Mouse (Mus musculus) kidney, postnatal 14 days (tissue): ENCODE data around the gene Snap91.

Experiments
- DNase-seq: peaks from one replicate; pipeline ENCODE4 v3.0.0; 2022; ENCODE audit warnings: mixed read lengths

Snap91 gene

GRCm38 (mm10) chr9:86813327-86813726 lies 67.1 kb downstream of the Snap91 start:
- DNase-seq, result no peak

- DNase-seq, result no peak
These were observed 69.7 kb downstream of the Snap91 start for GRCm38 (mm10) chr9:86810696-86811232.

- DNase-seq, result no peak
These were observed 70.2 kb downstream of the Snap91 start for GRCm38 (mm10) chr9:86810213-86810612.

GRCm38 (mm10) chr9:86800600-86801163 lies 79.8 kb downstream of the Snap91 start:
- DNase-seq, result peak; percentile 28

- DNase-seq, result no peak
These were observed 81.4 kb downstream of the Snap91 start for GRCm38 (mm10) chr9:86799099-86799498.

- DNase-seq, result no peak
These were observed 81.8 kb downstream of the Snap91 start for GRCm38 (mm10) chr9:86798686-86799085.

GRCm38 (mm10) chr9:86798129-86798528 lies 82.3 kb downstream of the Snap91 start:
- DNase-seq, result no peak

GRCm38 (mm10) chr9:86797553-86797952 lies 82.9 kb downstream of the Snap91 start:
- DNase-seq, result no peak

- no peak for DNase-seq
These were observed 85.2 kb downstream of the Snap91 start for GRCm38 (mm10) chr9:86795236-86795635.

- no peak for DNase-seq
These were observed 88.5 kb downstream of the Snap91 start for GRCm38 (mm10) chr9:86791927-86792326.

- no peak for DNase-seq
These were observed 91.3 kb downstream of the Snap91 start for GRCm38 (mm10) chr9:86789186-86789585.

- no peak for DNase-seq
These were observed 97.6 kb downstream of the Snap91 start for GRCm38 (mm10) chr9:86782836-86783235.

GRCm38 (mm10) chr9:86781426-86781825 lies 99.0 kb downstream of the Snap91 start:
- DNase-seq, result no peak

- DNase-seq, result no peak
These were observed 102.2 kb downstream of the Snap91 start for GRCm38 (mm10) chr9:86778212-86778611.

- DNase-seq, result peak; percentile 4
These were observed 103.1 kb downstream of the Snap91 start for GRCm38 (mm10) chr9:86777309-86777708.

GRCm38 (mm10) chr9:86775374-86775773 lies 105.1 kb downstream of the Snap91 start:
- DNase-seq, result no peak

- no peak for DNase-seq
These were observed 106.5 kb downstream of the Snap91 start for GRCm38 (mm10) chr9:86773996-86774395.

GRCm38 (mm10) chr9:86772897-86773296 lies 107.6 kb downstream of the Snap91 start:
- DNase-seq, result no peak

- DNase-seq, result no peak
These were observed 113.5 kb downstream of the Snap91 start for GRCm38 (mm10) chr9:86766991-86767390.

- no peak for DNase-seq
These were observed 116.5 kb downstream of the Snap91 start for GRCm38 (mm10) chr9:86764002-86764401.

GRCm38 (mm10) chr9:86762477-86763376 lies 117.7 kb downstream of the Snap91 start:
- no peak for DNase-seq

GRCm38 (mm10) chr9:86745926-86746581 lies 134.4 kb downstream of the Snap91 start:
- DNase-seq, result peak; percentile 64

- DNase-seq, result no peak
These were observed 136.4 kb downstream of the Snap91 start for GRCm38 (mm10) chr9:86744041-86744440.
